Mouse (Mus musculus) cerebellum, postnatal 14 days (tissue): ENCODE results near the gene Cdc42se1.

Source experiments
- DNase-seq, 2 experiments: peaks; one replicate each; pipeline ENCODE4 v3.0.0; 2021; ENCODE audit warnings: mixed read lengths in 2 of 2

The Cdc42se1 gene

DNA sequence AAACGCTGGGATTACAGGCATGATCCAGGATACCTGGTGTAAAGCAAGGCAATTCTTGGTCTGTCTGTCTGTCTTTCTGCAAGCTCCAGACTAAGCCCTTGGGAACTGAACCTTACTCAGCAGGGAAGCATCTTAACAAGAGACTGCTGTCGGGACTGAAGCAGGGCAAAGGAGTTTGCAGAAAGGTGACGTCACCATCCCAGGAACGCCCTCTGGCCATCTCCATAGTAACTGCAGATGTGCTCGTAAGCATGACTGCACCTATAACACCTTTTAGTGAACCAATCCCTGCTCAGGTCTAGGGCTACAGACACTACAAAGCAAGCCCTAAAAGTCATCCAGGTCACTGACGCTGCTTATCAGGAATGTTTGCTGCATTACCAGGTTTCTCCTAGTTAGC is 4.2 kb upstream of the Cdc42se1 start:
- no peak for DNase-seq

GRCm38 (mm10) chr3:95227214-95227613 is 1.3 kb upstream of the Cdc42se1 start:
- DNase-seq = peak in 1 of 2 experiments; percentile 37

GRCm38 (mm10) chr3:95228894-95229780 is 605 bp downstream of the Cdc42se1 start:
- peak; percentile 62 to 65 for DNase-seq

DNA sequence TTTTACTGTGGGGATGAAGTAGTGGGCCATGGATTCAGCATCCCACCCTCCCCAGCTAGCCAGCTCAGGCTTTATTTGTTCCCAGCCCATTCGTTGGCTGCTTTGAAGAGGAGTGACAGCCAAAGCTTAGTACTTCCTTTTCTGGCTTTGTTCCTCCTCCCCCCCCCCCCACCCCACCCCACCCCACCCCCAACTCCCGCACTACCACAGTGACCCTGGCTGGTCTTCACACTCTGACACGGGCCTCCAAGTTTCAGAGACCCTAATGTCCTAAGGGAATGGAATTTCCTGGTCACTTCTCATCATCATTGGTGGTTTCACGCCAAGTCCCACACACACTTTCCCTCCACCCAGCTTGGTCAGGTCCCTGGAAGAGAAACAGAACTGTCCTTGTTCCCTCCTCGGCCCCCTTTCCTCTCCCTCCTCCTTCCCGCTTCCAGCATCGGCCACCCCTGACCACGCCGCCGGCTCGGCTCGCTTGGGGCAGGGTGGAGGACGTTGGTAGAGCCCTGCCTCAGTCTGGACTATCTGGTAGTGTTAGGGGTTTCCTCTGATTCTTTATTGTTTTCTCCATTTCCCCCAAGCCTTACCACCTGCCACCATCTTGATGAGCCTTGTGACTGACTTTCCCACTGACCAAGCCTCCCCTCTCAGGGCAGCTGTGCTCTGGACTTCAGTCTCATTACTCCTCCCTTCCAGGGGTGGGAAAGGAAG is 1.4 kb downstream of the Cdc42se1 start:
- DNase-seq = peak; percentile 41 to 44

- DNase-seq = no peak
Observed at GRCm38 (mm10) chr3:95230495-95231297, 2.2 kb downstream of the Cdc42se1 start.

- peak in 1 of 2 experiments; percentile 29 for DNase-seq
Observed at GRCm38 (mm10) chr3:95231298-95232221, 3.0 kb downstream of the Cdc42se1 start, which contains the start of gene Mllt11. TSS of gene Mllt11 (minus strand) at chr3:95232171.

DNA sequence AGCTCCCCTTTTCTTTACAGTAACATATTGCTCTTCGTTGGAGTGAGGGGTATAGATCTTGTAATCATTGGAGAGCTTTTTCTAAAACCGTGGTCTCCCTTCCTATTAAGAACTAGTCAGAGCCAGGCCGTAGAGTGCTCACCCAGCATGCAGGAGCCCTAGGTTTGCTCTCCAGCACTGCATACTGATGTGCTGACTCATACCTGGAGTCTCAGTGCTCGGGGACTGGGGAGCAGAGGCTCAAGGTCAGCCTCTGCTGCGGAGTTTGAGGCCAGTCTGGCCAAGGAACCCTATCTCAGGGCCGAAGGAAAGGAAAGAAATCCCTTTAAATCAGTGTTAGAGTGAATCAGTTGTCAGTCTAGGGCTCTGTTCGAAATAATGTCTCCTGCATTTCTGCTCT is 4.2 kb downstream of the Cdc42se1 start:
- no peak for DNase-seq

- DNase-seq = no peak
Observed at GRCm38 (mm10) chr3:95233303-95233980, 4.9 kb downstream of the Cdc42se1 start.

GRCm38 (mm10) chr3:95235386-95236301 is 7.1 kb downstream of the Cdc42se1 start:
- no peak for DNase-seq

GRCm38 (mm10) chr3:95237541-95238099 is 9.1 kb downstream of the Cdc42se1 start:
- DNase-seq = no peak

GRCm38 (mm10) chr3:95239022-95239421 is 10.5 kb downstream of the Cdc42se1 start:
- DNase-seq = no peak

DNA sequence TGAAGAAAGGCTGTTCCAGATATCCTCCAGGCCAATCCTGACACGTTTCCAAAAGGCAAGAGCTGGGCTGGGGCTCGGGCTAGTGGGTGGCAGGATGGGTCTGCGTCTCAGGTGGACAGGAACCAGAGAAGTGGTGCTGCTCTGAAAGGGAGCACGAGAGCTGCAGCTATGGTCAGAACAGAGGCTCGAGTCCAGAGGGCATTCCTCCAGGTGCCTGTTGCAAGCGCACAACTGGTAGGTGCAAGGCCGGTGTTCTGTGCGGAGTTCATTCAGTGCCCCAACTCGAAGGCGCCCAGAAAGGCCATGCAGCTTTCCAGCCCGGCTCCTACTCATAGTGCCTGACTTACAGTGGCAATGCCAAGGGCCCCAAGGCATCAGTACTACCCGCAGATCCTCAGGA is 11.4 kb downstream of the Cdc42se1 start:
- no peak for DNase-seq

DNA sequence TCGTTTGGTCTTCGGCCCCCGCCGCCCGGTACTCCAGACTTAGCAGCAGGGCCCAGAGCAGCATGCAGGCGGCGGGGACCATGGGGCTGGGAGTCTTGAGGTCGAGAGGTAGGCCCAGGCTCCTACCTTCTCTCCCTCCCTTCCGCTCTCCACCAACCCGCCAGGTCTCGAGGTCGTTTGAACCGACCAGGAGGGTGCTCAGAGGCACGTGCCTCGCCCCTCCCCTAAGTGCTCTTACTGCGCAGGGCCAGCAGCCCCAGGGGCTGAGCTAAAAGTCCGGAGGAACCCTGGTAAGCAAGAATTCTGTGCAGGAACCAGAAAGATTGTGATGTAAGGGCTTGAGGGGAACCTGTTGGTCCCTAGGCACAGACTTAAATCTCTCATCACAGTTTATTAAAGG is 12.4 kb downstream of the Cdc42se1 start:
- no peak for DNase-seq

- no peak for DNase-seq
Observed at GRCm38 (mm10) chr3:95241498-95241897, 13.0 kb downstream of the Cdc42se1 start, which contains the start of gene Gm128. TSS of gene Gm128 (minus strand) at chr3:95241598.

DNA sequence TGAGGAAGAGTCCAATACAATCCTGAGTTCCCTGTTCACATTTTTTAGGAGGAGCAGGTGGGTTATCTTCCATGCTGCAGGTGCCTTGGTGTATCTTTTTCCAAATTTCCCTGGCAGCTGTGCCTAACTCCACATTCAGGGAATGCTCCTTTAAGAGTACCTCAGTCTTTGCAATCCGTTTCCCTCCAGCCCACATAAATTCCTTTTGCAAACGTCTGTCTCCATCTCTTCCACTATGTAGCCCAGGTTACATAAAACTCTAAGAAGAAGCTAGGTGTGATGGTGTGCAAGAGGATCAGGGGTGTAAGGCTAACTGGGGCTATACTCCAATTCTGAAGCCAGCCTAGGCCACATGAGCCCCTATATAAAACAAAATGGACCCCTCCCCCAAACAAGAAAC is 14.6 kb downstream of the Cdc42se1 start:
- no peak for DNase-seq

DNA sequence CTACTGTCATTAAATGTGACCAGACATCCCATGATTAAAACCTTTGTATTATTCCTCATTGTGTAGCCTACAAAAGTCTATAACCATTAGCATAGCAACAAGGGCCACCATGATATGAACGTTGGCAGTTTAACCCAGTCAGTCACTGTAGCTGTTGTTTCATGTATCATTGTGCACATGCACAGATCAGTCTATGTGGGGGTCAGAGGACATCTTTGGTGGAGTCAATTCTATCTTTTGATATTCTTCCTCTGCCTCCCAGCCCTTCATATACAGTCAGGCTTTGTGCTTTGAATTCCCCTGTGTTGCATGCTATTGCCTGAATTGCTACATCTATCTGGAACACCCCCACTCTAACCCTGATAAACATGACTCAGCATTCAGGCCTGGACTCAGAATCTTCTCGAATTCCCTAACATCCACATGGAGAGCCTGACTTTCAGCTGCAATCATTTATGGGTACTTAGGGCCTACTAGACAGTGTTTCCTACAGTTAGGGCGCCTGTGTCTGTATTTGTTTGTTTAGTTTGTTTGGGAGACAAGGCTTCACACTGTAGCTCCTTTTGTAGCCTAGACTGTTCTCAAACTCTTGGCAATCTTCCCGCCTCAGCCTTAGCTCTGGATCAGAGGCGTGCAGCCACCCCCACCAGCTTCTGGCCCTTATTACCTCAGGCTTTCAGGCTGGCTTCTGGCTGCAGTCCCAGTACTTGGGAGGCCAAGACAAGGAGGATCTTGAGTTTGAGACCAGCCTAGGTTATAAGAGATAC is 18.1 kb downstream of the Cdc42se1 start:
- peak; percentile 71 for DNase-seq

- no peak for DNase-seq
Observed at GRCm38 (mm10) chr3:95247660-95248336, 19.3 kb downstream of the Cdc42se1 start.

DNA sequence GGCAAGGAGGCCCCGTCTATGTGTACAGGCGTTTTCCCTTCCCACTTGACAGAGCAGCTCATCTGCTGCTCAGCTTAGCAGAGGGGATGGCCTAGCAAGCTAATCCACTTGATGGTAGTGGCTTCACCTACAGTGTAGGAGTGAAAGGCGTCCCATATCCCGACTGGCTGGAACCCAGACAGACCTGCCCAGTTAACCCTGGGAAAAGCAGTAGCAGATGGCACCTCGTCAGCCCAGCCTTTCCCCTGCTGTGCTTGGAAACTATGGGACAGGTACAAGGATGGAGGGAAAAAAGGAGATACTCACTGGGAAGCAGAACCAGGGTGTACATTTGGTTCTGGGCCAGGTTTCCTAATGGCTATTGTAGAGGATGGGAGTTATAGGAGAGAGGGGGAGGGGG is 21.8 kb downstream of the Cdc42se1 start:
- peak; percentile 70 to 82 for DNase-seq
